Mouse (Mus musculus): ENCODE results near the gene Epha2. TPM values are rescaled to one million over a fixed set of nuclear protein-coding genes. Genes with fewer than 3 reads are reported as not detected.

Gene Epha2
- polyA plus RNA-seq, 1 experiment from 2014 or later, result 0.75 TPM

- Histone ChIP-seq H3K4me2 (no peak overlapping the region), H3K27me3 (peaks cover 12% of the 10 kb centered on the region; the same call in 1 of the 2 replicates), H3K4me1 (replicated peaks) (peaks cover 37% of the 10 kb centered on the region), H3K9me3 (replicated peaks) (no peaks in the 10 kb centered on the region), H3K9ac (no peak overlapping the region), H3K4me3 (replicated peaks) (no peak overlapping the region), H3K36me3 (replicated peaks) (no peaks in the 10 kb centered on the region), H3K27ac (replicated peaks) (no peak overlapping the region)
- ATAC-seq (ENCODE audit: insufficient read depth), result no peak
- WGBS (ENCODE audit: insufficient replicate concordance), result 65% methylated on average over 1 of the region's 1 CpGs
Measured at GRCm38 (mm10) chr4:141280471-141280870, 20.6 kb upstream of the Epha2 start.

- 7% methylated on average over 6 of the region's 6 CpGs for WGBS (ENCODE audit: insufficient replicate concordance)
- peak; percentile 70 for ATAC-seq (ENCODE audit: insufficient read depth)
- Histone ChIP-seq H3K4me3 (replicated peaks) (no peak overlapping the region), H3K36me3 (replicated peaks) (no peaks in the 10 kb centered on the region), H3K4me1 (replicated peaks) (peaks cover 37% of the 10 kb centered on the region), H3K4me2 (peak overlapping the region; percentile 33; the same call in 1 of the 2 replicates), H3K9ac (no peak overlapping the region), H3K9me3 (replicated peaks) (no peaks in the 10 kb centered on the region), H3K27me3 (peaks cover 19% of the 10 kb centered on the region), H3K27ac (replicated peaks) (peak overlapping the region; percentile 76)
Measured at GRCm38 (mm10) chr4:141281153-141281552, 19.9 kb upstream of the Epha2 start.

GRCm38 (mm10) chr4:141281578-141281977, 19.5 kb upstream of the Epha2 start:
- Histone ChIP-seq H3K4me3 (replicated peaks) (no peak overlapping the region), H3K36me3 (replicated peaks) (no peaks in the 10 kb centered on the region), H3K27ac (replicated peaks) (peak overlapping the region; percentile 76), H3K4me1 (replicated peaks) (peaks cover 39% of the 10 kb centered on the region), H3K9me3 (replicated peaks) (no peaks in the 10 kb centered on the region), H3K9ac (no peak overlapping the region), H3K4me2 (no peak overlapping the region), H3K27me3 (peaks cover 22% of the 10 kb centered on the region)
- ATAC-seq (ENCODE audit: insufficient read depth), result peak; percentile 21
- WGBS (ENCODE audit: insufficient replicate concordance), result 5% methylated on average over 1 of the region's 1 CpGs

- no peak for ATAC-seq (ENCODE audit: insufficient read depth)
- H3K9ac ChIP-seq, result no peak overlapping the region
- no peak overlapping the region for H3K4me2 ChIP-seq
- H3K9me3 ChIP-seq (replicated peaks), result no peaks in the 10 kb centered on the region
- H3K4me1 ChIP-seq (replicated peaks), result peaks cover 41% of the 10 kb centered on the region
- no peak overlapping the region for H3K4me3 ChIP-seq (replicated peaks)
- peaks cover 27% of the 10 kb centered on the region for H3K27me3 ChIP-seq
- 20% methylated on average over 3 of the region's 3 CpGs for WGBS (ENCODE audit: insufficient replicate concordance)
- no peak overlapping the region for H3K27ac ChIP-seq (replicated peaks)
- H3K36me3 ChIP-seq (replicated peaks), result no peaks in the 10 kb centered on the region
Measured at GRCm38 (mm10) chr4:141282087-141282486, 19.0 kb upstream of the Epha2 start.

GRCm38 (mm10) chr4:141282623-141283022, 18.4 kb upstream of the Epha2 start:
- Histone ChIP-seq H3K27me3 (peaks cover 32% of the 10 kb centered on the region), H3K4me2 (no peak overlapping the region), H3K36me3 (replicated peaks) (no peaks in the 10 kb centered on the region), H3K9ac (no peak overlapping the region), H3K9me3 (replicated peaks) (no peaks in the 10 kb centered on the region), H3K4me3 (replicated peaks) (no peak overlapping the region), H3K27ac (replicated peaks) (no peak overlapping the region), H3K4me1 (replicated peaks) (peaks cover 41% of the 10 kb centered on the region)
- 41% methylated on average over 5 of the region's 5 CpGs for WGBS (ENCODE audit: insufficient replicate concordance)
- ATAC-seq (ENCODE audit: insufficient read depth), result no peak

- Histone ChIP-seq H3K27me3 (peaks cover 39% of the 10 kb centered on the region), H3K27ac (replicated peaks) (no peak overlapping the region), H3K4me3 (replicated peaks) (no peak overlapping the region), H3K4me1 (replicated peaks) (peaks cover 41% of the 10 kb centered on the region), H3K9ac (no peak overlapping the region), H3K9me3 (replicated peaks) (no peaks in the 10 kb centered on the region), H3K4me2 (no peak overlapping the region), H3K36me3 (replicated peaks) (no peaks in the 10 kb centered on the region)
- no peak for ATAC-seq (ENCODE audit: insufficient read depth)
- WGBS (ENCODE audit: insufficient replicate concordance), result 50% methylated on average over 12 of the region's 12 CpGs
Measured at GRCm38 (mm10) chr4:141283176-141283878, 17.7 kb upstream of the Epha2 start.

- Histone ChIP-seq H3K36me3 (replicated peaks) (no peaks in the 10 kb centered on the region), H3K4me2 (no peak overlapping the region), H3K27me3 (peaks cover 45% of the 10 kb centered on the region), H3K27ac (replicated peaks) (no peak overlapping the region), H3K9me3 (replicated peaks) (no peaks in the 10 kb centered on the region), H3K4me1 (replicated peaks) (peaks cover 36% of the 10 kb centered on the region), H3K9ac (no peak overlapping the region), H3K4me3 (replicated peaks) (no peak overlapping the region)
- WGBS (ENCODE audit: insufficient replicate concordance), result 43% methylated on average over 8 of the region's 8 CpGs
- ATAC-seq (ENCODE audit: insufficient read depth), result no peak
Measured at GRCm38 (mm10) chr4:141283879-141284411, 17.1 kb upstream of the Epha2 start.

- peaks cover 36% of the 10 kb centered on the region for H3K4me1 ChIP-seq (replicated peaks)
- 58% methylated on average over 3 of the region's 3 CpGs for WGBS (ENCODE audit: insufficient replicate concordance)
- ATAC-seq (ENCODE audit: insufficient read depth), result no peak
- no peak overlapping the region for H3K9ac ChIP-seq
- H3K27me3 ChIP-seq, result peaks cover 51% of the 10 kb centered on the region
- H3K4me2 ChIP-seq, result no peak overlapping the region
- no peak overlapping the region for H3K27ac ChIP-seq (replicated peaks)
- no peak overlapping the region for H3K4me3 ChIP-seq (replicated peaks)
- no peaks in the 10 kb centered on the region for H3K36me3 ChIP-seq (replicated peaks)
- H3K9me3 ChIP-seq (replicated peaks), result no peaks in the 10 kb centered on the region
Measured at GRCm38 (mm10) chr4:141284486-141284885, 16.6 kb upstream of the Epha2 start.

- WGBS (ENCODE audit: insufficient replicate concordance), result 35% methylated on average over 8 of the region's 8 CpGs
- Histone ChIP-seq H3K27me3 (peaks cover 57% of the 10 kb centered on the region), H3K36me3 (replicated peaks) (no peaks in the 10 kb centered on the region), H3K4me2 (no peak overlapping the region), H3K9me3 (replicated peaks) (no peaks in the 10 kb centered on the region), H3K4me1 (replicated peaks) (peaks cover 36% of the 10 kb centered on the region), H3K4me3 (replicated peaks) (no peak overlapping the region), H3K9ac (no peak overlapping the region), H3K27ac (replicated peaks) (no peak overlapping the region)
- no peak for ATAC-seq (ENCODE audit: insufficient read depth)
Measured at GRCm38 (mm10) chr4:141285128-141285527, 15.9 kb upstream of the Epha2 start.

- H3K9ac ChIP-seq, result no peak overlapping the region
- 7% methylated on average over 20 of the region's 20 CpGs for WGBS (ENCODE audit: insufficient replicate concordance)
- no peaks in the 10 kb centered on the region for H3K9me3 ChIP-seq (replicated peaks)
- no peak overlapping the region; the same call in 1 of the 2 replicates for H3K4me3 ChIP-seq (replicated peaks)
- peak overlapping the region; percentile 41 for H3K4me2 ChIP-seq
- H3K4me1 ChIP-seq (replicated peaks), result peaks cover 30% of the 10 kb centered on the region
- ATAC-seq (ENCODE audit: insufficient read depth), result no peak
- H3K27ac ChIP-seq (replicated peaks), result no peak overlapping the region
- H3K27me3 ChIP-seq, result peaks cover 76% of the 10 kb centered on the region
- no peaks in the 10 kb centered on the region for H3K36me3 ChIP-seq (replicated peaks)
Measured at GRCm38 (mm10) chr4:141286860-141287517, 14.1 kb upstream of the Epha2 start.

- peaks cover 77% of the 10 kb centered on the region for H3K27me3 ChIP-seq
- no peaks in the 10 kb centered on the region for H3K9me3 ChIP-seq (replicated peaks)
- H3K4me3 ChIP-seq (replicated peaks), result no peak overlapping the region; the same call in 1 of the 2 replicates
- peaks cover 26% of the 10 kb centered on the region for H3K4me1 ChIP-seq (replicated peaks)
- H3K4me2 ChIP-seq, result peak overlapping the region; percentile 41
- ATAC-seq (ENCODE audit: insufficient read depth), result no peak; the same call in 1 of the 2 replicates
- H3K36me3 ChIP-seq (replicated peaks), result no peaks in the 10 kb centered on the region
- no peak overlapping the region for H3K9ac ChIP-seq
- no peak overlapping the region for H3K27ac ChIP-seq (replicated peaks)
- WGBS (ENCODE audit: insufficient replicate concordance), result 3% methylated on average over 15 of the region's 15 CpGs
Measured at GRCm38 (mm10) chr4:141287518-141288004, 13.5 kb upstream of the Epha2 start.
